Mouse (Mus musculus) adipocyte (in vitro differentiated cells): ENCODE measurements around the gene Tspan18.
A peak's percentile ranks its signal among the peaks of the same experiment; 100 is the strongest.

Experiments used
- DNase-seq: peaks from one replicate; pipeline ENCODE4 v3.0.0-alpha.2; 2016; ENCODE audit warnings: low spot score

Tspan18 gene

GRCm38 (mm10) chr2:93160467-93161035, 173.8 kb downstream of the Tspan18 start:
- no peak for DNase-seq

GRCm38 (mm10) chr2:93154486-93155032, 179.7 kb downstream of the Tspan18 start:
- DNase-seq, result no peak

- DNase-seq, result no peak
Measured at GRCm38 (mm10) chr2:93153833-93154232, 180.5 kb downstream of the Tspan18 start.

GRCm38 (mm10) chr2:93152883-93153491, 181.3 kb downstream of the Tspan18 start:
- DNase-seq, result peak; percentile 13

GRCm38 (mm10) chr2:93152191-93152601, 182.1 kb downstream of the Tspan18 start:
- no peak for DNase-seq
